Comparison of ENCODE assay signal across 8 mouse cellular contexts in the genomic region with DNA sequence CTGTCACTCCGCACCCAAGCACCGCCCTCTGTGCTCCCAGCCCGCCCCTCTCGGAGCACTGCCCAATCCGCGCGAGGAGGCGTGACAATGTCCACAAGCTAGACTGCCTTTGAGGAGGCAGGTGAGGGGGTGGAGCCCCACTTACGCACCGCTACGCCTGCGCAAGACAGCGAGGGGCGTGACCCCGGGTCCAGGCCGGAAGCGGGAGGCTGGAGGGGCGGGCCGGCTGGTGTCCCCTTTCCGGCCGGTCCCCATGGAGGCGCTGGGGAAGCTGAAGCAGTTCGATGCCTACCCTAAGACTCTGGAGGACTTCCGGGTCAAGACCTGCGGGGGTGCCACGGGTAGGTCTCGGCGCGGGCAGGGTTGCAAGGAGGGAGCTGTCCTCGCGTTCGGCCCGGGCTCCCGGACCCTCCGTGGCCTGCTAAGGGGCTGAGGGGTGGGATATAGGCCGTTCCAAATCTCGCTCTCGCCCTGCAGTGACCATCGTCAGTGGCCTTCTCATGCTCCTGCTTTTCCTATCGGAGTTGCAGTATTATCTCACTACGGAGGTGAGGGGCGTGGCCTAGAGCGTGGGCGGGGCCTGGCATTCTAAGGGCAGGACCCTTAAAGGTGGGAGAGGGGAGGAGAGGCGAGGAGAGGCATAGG. TPM values are rescaled to one million over a fixed set of nuclear protein-coding genes. Genes with fewer than 3 reads are reported as not detected.
DNase-seq lines count a peak whose midpoint lies in the region; ATAC-seq and TF ChIP-seq lines count a peak whose summit lies in the region.

TSS of gene 6430550D23Rik (minus strand) at position 90 of the 645 bp plus-strand sequence.
TSS of gene Ergic3 (plus strand) at position 158 of the 645 bp plus-strand sequence.

- peaks cover 3% of the 10 kb centered on the region for H3K9me3 ChIP-seq in megakaryocyte, embryonic 14.5 days

- H3K27ac ChIP-seq in cortical plate, adult 2 months (ENCODE audit: insufficient read depth, low read length): no peak within 1 kb of the TSS

- no peaks in the 10 kb centered on the region for H3K27me3 ChIP-seq in megakaryocyte, embryonic 14.5 days (replicated peaks)

- peaks cover 5% of the 10 kb centered on the region for H3K4me1 ChIP-seq in cortical plate, adult 2 months (ENCODE audit: control insufficient read depth, insufficient read depth, low read length)
- peaks cover 21% of the 10 kb centered on the region for H3K4me1 ChIP-seq in megakaryocyte, embryonic 14.5 days

- peak within 1 kb of the TSS; percentile 82 for H3K4me3 ChIP-seq in cortical plate, adult 2 months (ENCODE audit: insufficient read depth, low read length)
- H3K4me3 ChIP-seq in megakaryocyte, embryonic 14.5 days (replicated peaks): peak within 1 kb of the TSS; percentile 98

- H3K36me3 ChIP-seq in megakaryocyte, embryonic 14.5 days (replicated peaks; ENCODE audit: low read length): peaks cover 46% of the 10 kb centered on the region

- peak; percentile 99 for DNase-seq in gastrocnemius, adult 8-10 months (ENCODE audit: low spot score in 2 of 2)
- peak; percentile 93 for DNase-seq in hindlimb bud, embryonic 11.5 days (ENCODE audit: extremely low spot score, low read depth, low spot score)
- peak; percentile 89 to 98 for DNase-seq in left cerebral cortex, adult 8-10 months (ENCODE audit: low spot score in 2 of 2)
- DNase-seq in right cerebral cortex, postnatal 10 days (ENCODE audit: low spot score in 2 of 2): peak; percentile 98 to 99
- peak; percentile 96 for DNase-seq in urinary bladder, postnatal 25 days (ENCODE audit: low spot score)

- TF ChIP-seq CTCF in cortical plate, adult 2 months (IDR thresholded peaks at IDR 0.05; ENCODE audit: extremely low read depth, insufficient read depth, low read length): no peak

- peak; percentile 99 for ATAC-seq in activated CD4-positive, CD25-positive, alpha-beta regulatory T cell, adult 4 months

- TF ChIP-seq POLR2A in cortical plate, adult 2 months (IDR thresholded peaks at IDR 0.05; ENCODE audit: extremely low read depth, insufficient read depth, low read length): peak; percentile 42; the same call in 1 of the 2 replicates

RNA-seq across cellular contexts. Expression of gene 6430550D23Rik, which starts in this region (rescaled TPM):
- 1 to 10 TPM; 1.6 TPM for polyA plus RNA-seq in activated CD4-positive, CD25-positive, alpha-beta regulatory T cell, adult 4 months (2017; shearing (Covaris generic))
- polyA plus RNA-seq in cortical plate, adult 2 months (2012; rRNA removed): 3.5 and 4.1 TPM in 2 replicates
- total RNA-seq in gastrocnemius, adult 8-10 months (2022): under 1 TPM in 2 of 4 experiments, not detected in 2; 0.54 to 0.76 TPM
- 1 to 10 TPM; 1.5 to 2.4 (median 1.8) TPM for total RNA-seq in left cerebral cortex, adult 8-10 months (2022)
- polyA plus RNA-seq in megakaryocyte, embryonic 14.5 days (2012; ENCODE audit: insufficient read depth, low replicate concordance): not detected in 2 replicates

RNA-seq across cellular contexts. Expression of gene Ergic3, which starts in this region (rescaled TPM):
- polyA plus RNA-seq in activated CD4-positive, CD25-positive, alpha-beta regulatory T cell, adult 4 months (2017; shearing (Covaris generic)): 100 to 1,000 TPM; 113 to 142 TPM
- polyA plus RNA-seq in cortical plate, adult 2 months (2012; rRNA removed): 293 and 298 TPM in 2 replicates
- total RNA-seq in gastrocnemius, adult 8-10 months (2022): 10 to 100 TPM; 42.5 to 54.4 (median 49.1) TPM
- 100 to 1,000 TPM; 207 to 236 (median 220) TPM for total RNA-seq in left cerebral cortex, adult 8-10 months (2022)
- 49.2 and 93.8 TPM in 2 replicates for polyA plus RNA-seq in megakaryocyte, embryonic 14.5 days (2012; ENCODE audit: insufficient read depth, low replicate concordance)
